Mouse (Mus musculus) G1E (cell line): ENCODE measurements around the gene Dynlrb2.

Source experiments
- CTCF ChIP-seq: IDR thresholded peaks from 2 replicates; pipeline ENCODE4 v1.5.1; 2012; ENCODE audit warnings: low read depth, low read length, inconsistent platforms, mixed read lengths
- GATA1 ChIP-seq: IDR thresholded peaks from 2 replicates; pipeline ENCODE4 v1.6.1; 2012; ENCODE audit warnings: borderline replicate concordance, low read length, inconsistent platforms, mixed read lengths
- GATA2 ChIP-seq: IDR thresholded peaks from 2 replicates; pipeline ENCODE4 v1.6.1; 2012; ENCODE audit warnings: low read depth, low read length, inconsistent platforms, borderline replicate concordance
- POLR2AphosphoS5 ChIP-seq: IDR thresholded peaks from 2 replicates; pipeline ENCODE4 v1.6.1; 2012; ENCODE audit warnings: low read depth, low read length, inconsistent platforms; ENCODE audit not compliant: insufficient replicate concordance
- TAL1 ChIP-seq: conservative IDR thresholded peaks from 2 replicates; pipeline ENCODE4 v1.6.1; 2012; ENCODE audit warnings: low read depth, low read length, inconsistent platforms, mixed read lengths

GRCm38 (mm10) chr8:116500057-116500809 lies 4.5 kb upstream of the Dynlrb2 start:
- no peak for TF ChIP-seq CTCF
- TF ChIP-seq GATA1 = no peak
- TF ChIP-seq TAL1 = no peak
- no peak for TF ChIP-seq POLR2AphosphoS5
- TF ChIP-seq GATA2 = no peak
